Mouse (Mus musculus) erythroblast, embryonic 14.5 days (primary cell): ENCODE measurements around the gene Cntnap5a.

ENCODE experiments used
- GATA1 ChIP-seq: IDR thresholded peaks from 2 replicates; pipeline ENCODE4 v1.6.1; 2012; ENCODE audit warnings: low read length, inconsistent platforms, mixed read lengths
- TAL1 ChIP-seq: IDR thresholded peaks from 3 replicates; pipeline ENCODE4 v1.6.1; 2012; ENCODE audit warnings: low read length, inconsistent platforms, mixed read lengths

- TF ChIP-seq GATA1 (no peak), TAL1 (no peak)
Observed at GRCm38 (mm10) chr1:115847605-115848004, 163.0 kb downstream of the Cntnap5a start.
